Mouse (Mus musculus) heart, embryonic 12.5 days (tissue): Measurements from ENCODE around the gene Pip5kl1. TPM values are rescaled to one million over a fixed set of nuclear protein-coding genes. Genes with fewer than 3 reads are reported as not detected.

Source experiments
- ATAC-seq: fragments of 200-750 bp; cut with Nextera tagmentation; 2 replicates; pipeline ENCODE4 v1.8.0; 2017; ENCODE audit warnings: moderate TSS enrichment, moderate library complexity; ENCODE audit not compliant: insufficient number of reproducible peaks, low FRiP score
- H3K27ac ChIP-seq: fragments of 300-500 bp; sonication (generic); 2 replicates; pipeline ENCODE4 v1.5.1; 2016; ENCODE audit warnings: mild to moderate bottlenecking, moderate library complexity; ENCODE audit not compliant: poor library complexity, severe bottlenecking
- H3K27me3 ChIP-seq: fragments of 300-500 bp; sonication (generic); replicated peaks from 2 replicates; pipeline ENCODE4 v1.6.1; 2016; ENCODE audit warnings: mild to moderate bottlenecking, moderate library complexity
- H3K36me3 ChIP-seq: fragments of 300-500 bp; sonication (generic); 2 replicates; pipeline ENCODE4 v1.6.1; 2016; ENCODE audit warnings: mild to moderate bottlenecking, moderate library complexity
- H3K4me1 ChIP-seq: fragments of 300-500 bp; sonication (generic); replicated peaks from 2 replicates; pipeline ENCODE4 v1.6.1; 2016; ENCODE audit warnings: mild to moderate bottlenecking
- H3K4me2 ChIP-seq: fragments of 300-500 bp; sonication (generic); 2 replicates; pipeline ENCODE4 v1.6.1; 2016; ENCODE audit warnings: mild to moderate bottlenecking, moderate library complexity
- H3K4me3 ChIP-seq: fragments of 300-500 bp; sonication (generic); 2 replicates; pipeline ENCODE4 v1.5.1; 2016; ENCODE audit warnings: mild to moderate bottlenecking
- H3K9ac ChIP-seq: fragments of 300-500 bp; sonication (generic); 2 replicates; pipeline ENCODE4 v1.6.1; 2016; ENCODE audit warnings: mild to moderate bottlenecking, moderate library complexity
- H3K9me3 ChIP-seq: fragments of 300-500 bp; sonication (generic); replicated peaks from 2 replicates; pipeline ENCODE4 v1.6.1; 2016; ENCODE audit warnings: mild to moderate bottlenecking, moderate library complexity
- WGBS: fragments of 180-500 bp; shearing (Covaris S2); methylation state at CpG from one replicate; pipeline ENCODE4 v1.1.7; 2016; 5-methylcytosine and 5-hydroxymethylcytosine counted together
- polyA plus RNA-seq: library from polyadenylated mRNA; unstranded; fragments of >200 nt; fragmentation: Nextera tagmentation; extraction: Ambion mirVana; gene quantifications from 2 replicates; pipeline ENCODE4 v1.2.1, GENCODE M21; 2016

The Pip5kl1 gene
- polyA plus RNA-seq, 1 experiment from 2014 or later, result 0.23 TPM

GRCm38 (mm10) chr2:32547964-32548739, 26.4 kb upstream of the Pip5kl1 start:
- H3K27ac ChIP-seq, result no peak overlapping the region
- WGBS, result 83% methylated on average over 7 of the region's 7 CpGs
- H3K36me3 ChIP-seq, result no peaks in the 10 kb centered on the region
- H3K4me1 ChIP-seq, result peaks cover 35% of the 10 kb centered on the region
- H3K4me2 ChIP-seq, result no peak overlapping the region
- H3K4me3 ChIP-seq, result no peak overlapping the region
- H3K27me3 ChIP-seq, result no peaks in the 10 kb centered on the region
- no peaks in the 10 kb centered on the region for H3K9me3 ChIP-seq
- ATAC-seq, result no peak; the same call in 1 of the 2 replicates
- H3K9ac ChIP-seq, result no peak overlapping the region

- no peak overlapping the region for H3K4me3 ChIP-seq
- H3K36me3 ChIP-seq, result no peaks in the 10 kb centered on the region
- no peaks in the 10 kb centered on the region for H3K27me3 ChIP-seq
- H3K4me2 ChIP-seq, result no peak overlapping the region
- no peak overlapping the region for H3K9ac ChIP-seq
- WGBS, result 88% methylated on average over 9 of the region's 9 CpGs
- no peak overlapping the region for H3K27ac ChIP-seq
- H3K9me3 ChIP-seq, result no peaks in the 10 kb centered on the region
- H3K4me1 ChIP-seq, result peaks cover 33% of the 10 kb centered on the region
- no peak for ATAC-seq
Observed at GRCm38 (mm10) chr2:32549171-32549570, 25.4 kb upstream of the Pip5kl1 start.

- 55% methylated on average over 6 of the region's 6 CpGs for WGBS
- Histone ChIP-seq H3K27me3 (no peaks in the 10 kb centered on the region), H3K27ac (no peak overlapping the region), H3K4me3 (no peak overlapping the region), H3K9me3 (no peaks in the 10 kb centered on the region), H3K9ac (no peak overlapping the region), H3K4me1 (peaks cover 36% of the 10 kb centered on the region), H3K36me3 (no peaks in the 10 kb centered on the region), H3K4me2 (no peak overlapping the region)
- ATAC-seq, result no peak
Observed at GRCm38 (mm10) chr2:32549764-32550163, 24.8 kb upstream of the Pip5kl1 start.

- WGBS, result 81% methylated on average over 5 of the region's 5 CpGs
Observed at GRCm38 (mm10) chr2:32551236-32551635, 23.4 kb upstream of the Pip5kl1 start.

GRCm38 (mm10) chr2:32553592-32554148, 20.9 kb upstream of the Pip5kl1 start:
- WGBS, result 53% methylated on average over 7 of the region's 7 CpGs
- no peaks in the 10 kb centered on the region for H3K27me3 ChIP-seq
- H3K27ac ChIP-seq, result no peak overlapping the region
- H3K9me3 ChIP-seq, result no peaks in the 10 kb centered on the region
- H3K4me2 ChIP-seq, result no peak overlapping the region
- H3K4me1 ChIP-seq, result peaks cover 40% of the 10 kb centered on the region
- no peak overlapping the region for H3K4me3 ChIP-seq
- ATAC-seq, result no peak
- H3K9ac ChIP-seq, result no peak overlapping the region
- H3K36me3 ChIP-seq, result no peaks in the 10 kb centered on the region

More at GRCm38 (mm10) chr2:32551236-32551635, 23.4 kb upstream of the Pip5kl1 start:
- Histone ChIP-seq H3K4me2 (no peak overlapping the region), H3K9me3 (no peaks in the 10 kb centered on the region), H3K4me1 (peaks cover 48% of the 10 kb centered on the region), H3K36me3 (no peaks in the 10 kb centered on the region), H3K27me3 (no peaks in the 10 kb centered on the region), H3K9ac (no peak overlapping the region), H3K27ac (no peak overlapping the region), H3K4me3 (no peak overlapping the region)
- no peak for ATAC-seq

- Histone ChIP-seq H3K9ac (peak overlapping the region; percentile 43), H3K27ac (0 out of 2 replicates have a peak overlapping the region, but pooled peaks have one; percentile 10)
- 31% methylated on average over 4 of the region's 4 CpGs for WGBS
Observed at GRCm38 (mm10) chr2:32555484-32555883, 19.1 kb upstream of the Pip5kl1 start.

GRCm38 (mm10) chr2:32556019-32556418, 18.6 kb upstream of the Pip5kl1 start:
- H3K4me2 ChIP-seq, result no peak overlapping the region
- no peaks in the 10 kb centered on the region for H3K9me3 ChIP-seq
- H3K4me1 ChIP-seq, result peaks cover 26% of the 10 kb centered on the region
- H3K27ac ChIP-seq, result no peak overlapping the region
- H3K36me3 ChIP-seq, result peaks cover 7% of the 10 kb centered on the region; the same call in 1 of the 2 replicates
- no peak overlapping the region; the same call in 1 of the 2 replicates for H3K9ac ChIP-seq
- WGBS, result 60% methylated on average over 7 of the region's 7 CpGs
- ATAC-seq, result no peak
- H3K4me3 ChIP-seq, result no peak overlapping the region
- no peaks in the 10 kb centered on the region for H3K27me3 ChIP-seq

More at GRCm38 (mm10) chr2:32555484-32555883, 19.1 kb upstream of the Pip5kl1 start:
- H3K4me3 ChIP-seq, result no peak overlapping the region
- H3K4me1 ChIP-seq, result peaks cover 31% of the 10 kb centered on the region
- no peaks in the 10 kb centered on the region for H3K9me3 ChIP-seq
- peaks cover 7% of the 10 kb centered on the region; the same call in 1 of the 2 replicates for H3K36me3 ChIP-seq
- ATAC-seq, result no peak
- no peak overlapping the region for H3K4me2 ChIP-seq
- H3K27me3 ChIP-seq, result no peaks in the 10 kb centered on the region

- peaks cover 32% of the 10 kb centered on the region for H3K36me3 ChIP-seq
- H3K4me2 ChIP-seq, result no peak overlapping the region
- ATAC-seq, result no peak
- H3K4me1 ChIP-seq, result peaks cover 18% of the 10 kb centered on the region
- H3K9me3 ChIP-seq, result no peaks in the 10 kb centered on the region
- H3K27me3 ChIP-seq, result no peaks in the 10 kb centered on the region
- 58% methylated on average over 5 of the region's 5 CpGs for WGBS
- no peak overlapping the region for H3K4me3 ChIP-seq
- H3K27ac ChIP-seq, result no peak overlapping the region
- H3K9ac ChIP-seq, result no peak overlapping the region
Observed at GRCm38 (mm10) chr2:32559570-32559969, 15.0 kb upstream of the Pip5kl1 start.

- Histone ChIP-seq H3K27ac (no peak overlapping the region), H3K4me3 (no peak overlapping the region)
- WGBS, result 39% methylated on average over 4 of the region's 4 CpGs
Observed at GRCm38 (mm10) chr2:32566536-32567063, 8.0 kb upstream of the Pip5kl1 start.

GRCm38 (mm10) chr2:32568149-32568548, 6.4 kb upstream of the Pip5kl1 start:
- WGBS, result 63% methylated on average over 5 of the region's 5 CpGs
- no peak for ATAC-seq
- Histone ChIP-seq H3K27ac (no peak overlapping the region), H3K4me3 (no peak overlapping the region), H3K4me2 (no peak overlapping the region), H3K36me3 (peaks cover 58% of the 10 kb centered on the region), H3K27me3 (no peaks in the 10 kb centered on the region), H3K9ac (no peak overlapping the region), H3K4me1 (peaks cover 13% of the 10 kb centered on the region), H3K9me3 (no peaks in the 10 kb centered on the region)

More at GRCm38 (mm10) chr2:32566536-32567063, 8.0 kb upstream of the Pip5kl1 start:
- ATAC-seq, result no peak
- Histone ChIP-seq H3K9ac (no peak overlapping the region), H3K4me2 (no peak overlapping the region), H3K9me3 (no peaks in the 10 kb centered on the region), H3K4me1 (peaks cover 6% of the 10 kb centered on the region), H3K27me3 (no peaks in the 10 kb centered on the region), H3K36me3 (peaks cover 58% of the 10 kb centered on the region)

- peaks cover 54% of the 10 kb centered on the region for H3K36me3 ChIP-seq
- H3K27me3 ChIP-seq, result no peaks in the 10 kb centered on the region
- ATAC-seq, result no peak
- H3K9ac ChIP-seq, result no peak overlapping the region
- no peak overlapping the region for H3K27ac ChIP-seq
- no peak overlapping the region for H3K4me3 ChIP-seq
- H3K9me3 ChIP-seq, result no peaks in the 10 kb centered on the region
- peaks cover 13% of the 10 kb centered on the region for H3K4me1 ChIP-seq
- no peak overlapping the region for H3K4me2 ChIP-seq
- 84% methylated on average over 3 of the region's 3 CpGs for WGBS
Observed at GRCm38 (mm10) chr2:32568941-32569340, 5.7 kb upstream of the Pip5kl1 start.
